Mouse (Mus musculus) limb, embryonic 11.5 days (tissue): ENCODE measurements around the gene Eif1ad. TPM values are rescaled to one million over a fixed set of nuclear protein-coding genes. Genes with fewer than 3 reads are reported as not detected.

ENCODE experiments used
- ATAC-seq: fragments of 200-750 bp; cut with Nextera tagmentation; 2 replicates; pipeline ENCODE4 v1.8.0; 2017; ENCODE audit warnings: low read depth; ENCODE audit not compliant: insufficient number of reproducible peaks, low FRiP score, low TSS enrichment
- DNase-seq: peaks from one replicate; pipeline ENCODE4 v3.0.0-alpha.2; 2015; ENCODE audit warnings: low spot score
- H3K27ac ChIP-seq: fragments of 300-500 bp; sonication (generic); replicated peaks from 2 replicates; pipeline ENCODE4 v1.5.1; 2014; ENCODE audit warnings: low read depth, mild to moderate bottlenecking, low read length
- H3K27me3 ChIP-seq: fragments of 300-500 bp; sonication (generic); 2 replicates; pipeline ENCODE4 v1.6.1; 2014; ENCODE audit warnings: mild to moderate bottlenecking, low read length, mixed read lengths; ENCODE audit not compliant: control insufficient read depth, insufficient read depth
- H3K36me3 ChIP-seq: fragments of 300-500 bp; sonication (generic); 2 replicates; pipeline ENCODE4 v1.6.1; 2014; ENCODE audit warnings: mild to moderate bottlenecking, low read length, moderate library complexity, mixed read lengths; ENCODE audit not compliant: control insufficient read depth, insufficient read depth
- H3K4me1 ChIP-seq: fragments of 300-500 bp; sonication (generic); 2 replicates; pipeline ENCODE4 v1.6.1; 2014; ENCODE audit warnings: low read length, mixed read lengths; ENCODE audit not compliant: control insufficient read depth, insufficient read depth
- H3K4me2 ChIP-seq: fragments of 300-500 bp; sonication (generic); 2 replicates; pipeline ENCODE4 v1.6.1; 2014; ENCODE audit warnings: low read depth, mild to moderate bottlenecking, moderate library complexity; ENCODE audit not compliant: severe bottlenecking
- H3K4me3 ChIP-seq: fragments of 300-500 bp; sonication (generic); 2 replicates; pipeline ENCODE4 v1.5.1; 2014; ENCODE audit warnings: low read depth, low read length
- H3K9ac ChIP-seq: fragments of 300-500 bp; sonication (generic); 2 replicates; pipeline ENCODE4 v1.6.1; 2014; ENCODE audit warnings: mild to moderate bottlenecking, low read length
- H3K9me3 ChIP-seq: fragments of 300-500 bp; sonication (generic); 2 replicates; pipeline ENCODE4 v1.6.1; 2016; ENCODE audit warnings: low read length; ENCODE audit not compliant: control insufficient read depth
- WGBS: fragments of 180-500 bp; shearing (Covaris S2); extraction: QIAGEN DNeasy Blood & Tissue Kit; methylation state at CpG from one replicate; pipeline ENCODE4 v1.1.7; 2014; 5-methylcytosine and 5-hydroxymethylcytosine counted together
- polyA plus RNA-seq: library from polyadenylated mRNA; unstranded; fragments of >200 nt; fragmentation: Nextera tagmentation; extraction: Ambion mirVana; gene quantifications from 2 replicates; pipeline ENCODE4 v1.2.1, GENCODE M21; 2014

Eif1ad gene
- polyA plus RNA-seq, 1 experiment from 2014 or later = 78.9 TPM

DNA sequence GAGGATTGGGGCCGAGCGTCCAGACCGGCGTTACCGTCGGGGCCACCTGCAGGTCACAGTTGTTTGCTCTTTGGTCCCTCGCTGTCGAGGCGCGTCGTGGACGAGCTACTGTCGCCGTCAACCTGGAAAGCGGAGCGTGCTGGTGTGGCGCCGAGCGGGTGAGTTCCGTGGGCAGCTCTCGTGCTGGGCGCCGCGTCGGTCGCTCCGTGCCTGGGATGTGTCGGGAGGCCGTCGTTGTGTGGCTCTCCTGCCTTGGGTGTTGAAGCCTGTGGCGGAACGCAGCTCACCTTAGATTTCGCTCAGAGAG lies 465 bp downstream of the Eif1ad start, which contains the start of gene Banf1:
TSS of gene Banf1 (minus strand) at position 116 of the 307 bp plus-strand sequence.
- peaks cover 28% of the 10 kb centered on the region for H3K36me3 ChIP-seq

DNA sequence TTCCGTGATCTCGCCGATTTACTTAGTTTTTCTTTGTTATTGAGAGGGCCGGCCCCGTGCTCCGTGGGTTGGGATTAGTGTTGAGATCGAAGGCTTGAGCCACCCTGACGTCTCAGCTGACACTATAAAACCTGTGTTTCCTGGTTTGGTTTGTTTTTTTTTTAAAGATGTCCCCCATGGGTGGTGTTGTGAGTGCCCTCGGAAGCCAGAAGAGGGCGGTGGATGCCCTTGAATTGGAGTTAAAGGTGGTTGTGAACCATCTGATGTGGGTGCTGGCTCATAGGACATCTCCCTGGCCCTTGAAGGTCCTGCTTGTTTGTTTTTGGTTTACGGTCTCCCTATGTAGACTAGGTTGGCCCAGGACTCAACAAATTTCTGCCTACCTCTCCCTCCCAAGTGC lies 914 bp downstream of the Eif1ad start:
- Histone ChIP-seq H3K9me3 (no peaks in the 10 kb centered on the region), H3K9ac (peak overlapping the region; percentile 89), H3K4me1 (peaks cover 15% of the 10 kb centered on the region), H3K4me3 (peak overlapping the region; percentile 99), H3K4me2 (peak overlapping the region; percentile 78), H3K27me3 (no peaks in the 10 kb centered on the region), H3K27ac (no peak overlapping the region), H3K36me3 (peaks cover 28% of the 10 kb centered on the region)
- DNase-seq = no peak
- 10% methylated on average over 11 of the region's 11 CpGs for WGBS
- no peak for ATAC-seq

More for the DNA sequence above, 465 bp downstream of the Eif1ad start, which contains the start of gene Banf1:
- under 1% methylated on average over 33 of the region's 33 CpGs for WGBS
- peak within 1 kb of the TSS; percentile 99 for H3K4me3 ChIP-seq
- H3K27ac ChIP-seq = peak within 1 kb of the TSS; percentile 92
- no peak for DNase-seq
- peak within 1 kb of the TSS; percentile 91 for H3K4me2 ChIP-seq
- H3K9ac ChIP-seq = peak within 1 kb of the TSS; percentile 89
- peaks cover 15% of the 10 kb centered on the region for H3K4me1 ChIP-seq
- no peaks in the 10 kb centered on the region for H3K27me3 ChIP-seq
- H3K9me3 ChIP-seq = no peaks in the 10 kb centered on the region
- ATAC-seq = no peak

DNA sequence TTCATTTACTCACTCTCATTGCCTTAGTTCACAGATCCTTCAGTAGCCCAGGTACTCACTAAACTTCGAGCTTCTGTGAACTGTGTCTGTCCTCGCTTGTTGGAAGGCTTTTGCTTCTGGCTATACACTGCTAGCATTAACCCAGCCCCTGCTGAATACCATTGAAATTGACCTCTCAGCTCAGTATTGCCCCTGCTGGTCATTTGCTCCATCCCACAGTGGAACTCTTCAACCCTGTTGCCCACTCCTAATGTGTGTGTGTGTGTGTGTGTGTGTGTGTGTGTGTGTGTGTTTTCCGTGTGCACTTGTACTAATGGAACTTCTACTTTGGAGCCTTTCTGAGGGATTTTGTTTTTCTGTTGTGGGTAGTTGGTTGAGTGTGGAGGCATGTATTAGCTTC lies 4.4 kb downstream of the Eif1ad start:
- no peak overlapping the region for H3K27ac ChIP-seq
- no peaks in the 10 kb centered on the region for H3K9me3 ChIP-seq
- H3K9ac ChIP-seq = no peak overlapping the region
- WGBS = 86% methylated on average over 3 of the region's 3 CpGs
- DNase-seq = no peak
- no peak overlapping the region for H3K4me2 ChIP-seq
- H3K27me3 ChIP-seq = no peaks in the 10 kb centered on the region
- no peak overlapping the region for H3K4me3 ChIP-seq
- peaks cover 10% of the 10 kb centered on the region for H3K4me1 ChIP-seq
- ATAC-seq = no peak
- peaks cover 23% of the 10 kb centered on the region for H3K36me3 ChIP-seq

DNA sequence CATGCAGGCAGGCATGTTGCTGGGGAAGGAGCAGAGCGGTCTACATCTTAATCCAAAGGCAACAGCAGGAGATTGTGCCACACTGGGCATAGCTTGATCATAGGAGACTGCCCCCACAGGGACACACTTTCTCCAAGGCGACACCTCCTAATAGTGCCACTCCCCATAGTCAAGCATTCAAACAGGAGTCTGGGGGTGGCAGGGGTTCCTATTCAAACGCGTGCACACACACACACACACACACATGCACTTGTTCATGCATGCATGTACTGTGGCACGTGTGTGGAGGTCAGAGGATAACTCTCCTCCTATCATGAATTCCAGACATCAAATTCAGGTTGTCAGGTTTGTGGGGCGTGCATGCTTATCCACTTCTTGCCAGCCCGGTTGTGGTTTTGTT lies 6.2 kb downstream of the Eif1ad start:
- WGBS = 88% methylated on average over 7 of the region's 7 CpGs
- DNase-seq = no peak
- Histone ChIP-seq H3K27me3 (no peaks in the 10 kb centered on the region), H3K9me3 (no peaks in the 10 kb centered on the region), H3K9ac (no peak overlapping the region), H3K36me3 (peaks cover 23% of the 10 kb centered on the region), H3K4me2 (no peak overlapping the region), H3K4me1 (peaks cover 6% of the 10 kb centered on the region), H3K27ac (no peak overlapping the region), H3K4me3 (no peak overlapping the region)
- no peak for ATAC-seq

DNA sequence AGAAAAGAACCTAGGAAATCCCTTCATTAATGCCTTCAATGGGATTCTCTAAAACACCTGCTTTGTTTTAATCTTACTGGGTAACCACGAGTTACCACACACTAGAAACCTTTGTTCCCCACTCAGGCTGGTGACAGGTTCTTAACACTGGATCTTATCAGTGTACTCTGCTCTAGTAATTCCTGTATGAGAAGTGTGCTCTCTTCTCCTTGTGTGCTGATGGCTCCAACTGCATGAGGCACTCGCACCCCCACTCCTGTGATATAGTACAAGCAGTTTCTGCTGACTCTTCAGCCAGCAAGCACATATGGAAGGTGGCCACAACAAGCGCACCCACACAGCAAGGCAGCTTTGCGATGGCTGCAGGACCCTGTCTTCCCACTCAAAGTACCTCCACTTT lies 7.6 kb downstream of the Eif1ad start:
- Histone ChIP-seq H3K4me3 (no peak overlapping the region), H3K9me3 (no peaks in the 10 kb centered on the region), H3K4me1 (no peaks in the 10 kb centered on the region), H3K4me2 (no peak overlapping the region), H3K27me3 (no peaks in the 10 kb centered on the region), H3K27ac (no peak overlapping the region), H3K36me3 (peaks cover 30% of the 10 kb centered on the region), H3K9ac (no peak overlapping the region)
- 90% methylated on average over 4 of the region's 4 CpGs for WGBS
- DNase-seq = no peak
- no peak for ATAC-seq

DNA sequence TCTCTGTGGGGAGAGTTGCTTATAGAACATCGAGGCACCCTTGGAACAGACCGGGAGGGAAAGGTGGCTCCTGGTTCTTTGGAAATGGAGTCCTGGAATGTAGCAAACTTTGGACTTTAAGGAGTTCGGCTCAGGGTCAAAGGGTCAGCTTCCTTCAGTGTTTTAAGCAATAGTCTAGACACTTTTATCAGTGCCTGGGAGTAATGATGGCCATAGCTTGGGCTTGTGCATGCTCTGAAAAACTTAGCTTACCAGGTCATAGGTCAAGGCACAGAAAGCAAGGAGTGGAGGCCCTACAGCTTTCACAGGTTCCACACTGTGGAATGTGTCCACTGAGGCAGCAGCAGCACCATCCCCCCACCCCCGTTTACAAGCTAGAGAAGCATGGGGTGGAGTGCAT lies 8.2 kb downstream of the Eif1ad start:
- H3K9me3 ChIP-seq = no peaks in the 10 kb centered on the region
- H3K27me3 ChIP-seq = no peaks in the 10 kb centered on the region
- WGBS = 77% methylated on average over 4 of the region's 4 CpGs
- H3K9ac ChIP-seq = no peak overlapping the region
- no peak overlapping the region for H3K4me3 ChIP-seq
- H3K4me1 ChIP-seq = no peaks in the 10 kb centered on the region
- no peak overlapping the region for H3K27ac ChIP-seq
- DNase-seq (no peak), ATAC-seq (no peak)
- H3K4me2 ChIP-seq = no peak overlapping the region
- H3K36me3 ChIP-seq = peaks cover 36% of the 10 kb centered on the region

DNA sequence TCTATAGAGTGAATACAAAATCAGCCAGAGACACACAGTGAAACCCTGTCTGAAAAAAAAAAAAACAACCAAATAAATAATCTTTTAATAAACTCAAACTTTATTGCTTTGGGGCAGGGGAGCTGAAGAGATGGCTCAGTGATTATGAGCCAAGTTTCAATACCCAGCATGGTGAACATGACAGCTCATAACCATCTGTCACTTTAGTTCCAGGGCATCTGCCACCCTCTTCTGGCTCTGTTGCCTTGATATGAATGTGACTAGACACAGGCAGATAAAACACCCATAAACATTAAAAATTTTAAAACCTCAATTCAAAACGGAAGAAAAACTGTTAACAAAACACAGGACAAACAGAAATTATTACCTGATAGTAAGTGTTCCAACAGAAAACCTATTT lies 10.9 kb downstream of the Eif1ad start:
- no peak overlapping the region for H3K4me3 ChIP-seq
- no peak overlapping the region for H3K27ac ChIP-seq
- no peaks in the 10 kb centered on the region; the same call in 1 of the 2 replicates for H3K9me3 ChIP-seq
- DNase-seq = no peak
- WGBS = 88% methylated on average over 1 of the region's 1 CpGs
- no peak for ATAC-seq
- no peaks in the 10 kb centered on the region for H3K4me1 ChIP-seq
- no peak overlapping the region for H3K4me2 ChIP-seq
- H3K36me3 ChIP-seq = peaks cover 42% of the 10 kb centered on the region
- H3K9ac ChIP-seq = no peak overlapping the region
- H3K27me3 ChIP-seq = no peaks in the 10 kb centered on the region

DNA sequence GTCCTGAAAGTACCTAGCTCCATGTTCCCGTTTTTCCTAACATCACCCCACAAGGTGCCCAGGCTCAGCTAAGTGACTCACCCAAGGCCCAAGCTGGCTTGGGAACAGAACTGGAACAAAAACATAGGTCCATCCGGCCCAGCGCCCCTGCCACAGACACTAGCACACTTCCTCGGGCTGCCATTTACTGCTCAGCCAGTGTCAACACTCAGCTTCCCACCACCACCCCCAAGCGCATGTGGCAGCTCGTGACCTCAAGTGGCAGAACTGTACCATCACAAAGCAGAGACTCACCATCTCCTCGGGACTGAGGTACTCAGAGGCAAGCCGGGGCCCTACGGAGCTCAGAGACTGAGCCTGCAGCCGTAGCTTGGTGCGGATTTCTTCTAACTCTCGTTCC lies 16.8 kb downstream of the Eif1ad start:
- Histone ChIP-seq H3K4me1 (peaks cover 5% of the 10 kb centered on the region), H3K27ac (no peak overlapping the region), H3K4me3 (no peak overlapping the region), H3K27me3 (no peaks in the 10 kb centered on the region), H3K9me3 (no peaks in the 10 kb centered on the region; the same call in 1 of the 2 replicates), H3K36me3 (peaks cover 62% of the 10 kb centered on the region), H3K4me2 (no peak overlapping the region), H3K9ac (no peak overlapping the region)
- ATAC-seq (no peak), DNase-seq (no peak)
- WGBS = 93% methylated on average over 12 of the region's 12 CpGs

DNA sequence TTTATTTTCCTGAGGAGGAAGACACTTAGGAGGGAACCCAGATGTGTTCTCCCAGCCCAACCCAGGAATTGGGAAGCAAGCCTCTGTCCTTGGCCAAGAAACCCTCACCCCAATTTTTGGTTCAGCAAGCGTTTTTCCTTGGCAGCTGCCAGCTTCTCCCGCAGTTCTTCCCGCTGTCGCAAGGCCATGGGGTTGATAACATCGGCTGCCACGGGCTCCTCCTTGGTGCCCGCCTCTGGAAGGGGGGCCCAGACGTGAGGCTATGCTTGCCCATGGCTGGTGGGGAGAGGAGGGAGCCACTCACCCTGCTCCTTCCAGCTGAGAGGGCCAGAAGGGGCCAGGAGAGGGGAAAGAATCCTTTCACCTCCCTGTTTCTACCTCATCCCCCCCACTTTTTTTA lies 18.2 kb downstream of the Eif1ad start:
- no peak for ATAC-seq
- WGBS = 93% methylated on average over 8 of the region's 8 CpGs

More for the DNA sequence above, 18.2 kb downstream of the Eif1ad start:
- Histone ChIP-seq H3K27ac (no peak overlapping the region), H3K4me3 (no peak overlapping the region), H3K9ac (no peak overlapping the region), H3K4me1 (peaks cover 8% of the 10 kb centered on the region), H3K27me3 (no peaks in the 10 kb centered on the region), H3K36me3 (peaks cover 50% of the 10 kb centered on the region), H3K4me2 (no peak overlapping the region), H3K9me3 (no peaks in the 10 kb centered on the region; the same call in 1 of the 2 replicates)
- DNase-seq = no peak
